ENCODE assay signal across 18 mouse cellular contexts in genomic region chr5:105619666-105620065, GRCm38 (mm10).
A peak's percentile ranks its signal among the peaks of the same experiment; 100 is the strongest.
DNase-seq lines count a peak whose midpoint lies in the region; ATAC-seq and TF ChIP-seq lines count a peak whose summit lies in the region.
"Had no signal": no experiment of that assay in that cellular context is flagged by ENCODE, and none has a peak within 500 bp of the region (broad histone marks: within the 10 kb centered on the region; RNA-seq: fewer than 3 reads in every experiment).

No protein-coding gene starts in this region.

- no peak overlapping the region for H3K4me3 ChIP-seq in heart, postnatal 0 days (ENCODE audit: low read depth, low read length)
- no peak overlapping the region for H3K4me3 ChIP-seq in heart, embryonic 11.5 days (ENCODE audit: low read depth, low read length)
- no peak overlapping the region for H3K4me3 ChIP-seq in liver, postnatal 0 days (ENCODE audit: low read depth, low read length)
- H3K4me3 ChIP-seq in liver, embryonic 11.5 days (ENCODE audit: low read depth, low read length), result no peak overlapping the region
- no peak overlapping the region for H3K4me3 ChIP-seq in E14TG2a.4 (replicated peaks; ENCODE audit: low read length)
- H3K4me3 ChIP-seq in brown adipose tissue, adult 24 weeks (ENCODE audit: insufficient read depth, low read depth, low read length), result no peak overlapping the region
- no peak overlapping the region for H3K4me3 ChIP-seq in forebrain, embryonic 12.5 days (replicated peaks)
- no peak overlapping the region for H3K4me3 ChIP-seq in cerebellum, adult 2 months (replicated peaks; ENCODE audit: insufficient read depth, low read depth, low read length)
- H3K4me3 ChIP-seq: forebrain, embryonic 10.5 days; hindbrain, embryonic 10.5 days; liver, embryonic 15.5 days had no signal

- peak overlapping the region; percentile 69; the same call in 1 of the 2 replicates for H3K27ac ChIP-seq in heart, postnatal 0 days (ENCODE audit: low read depth)
- no peak overlapping the region for H3K27ac ChIP-seq in heart, embryonic 11.5 days (ENCODE audit: low read depth, low read length)
- no peak overlapping the region for H3K27ac ChIP-seq in liver, postnatal 0 days (ENCODE audit: low read depth)
- no peak overlapping the region for H3K27ac ChIP-seq in liver, embryonic 11.5 days (ENCODE audit: low read depth, low read length)
- peak overlapping the region; percentile 84 for H3K27ac ChIP-seq in brown adipose tissue, adult 24 weeks (replicated peaks; ENCODE audit: low read depth, low read length)
- no peak overlapping the region for H3K27ac ChIP-seq in forebrain, embryonic 12.5 days
- no peak overlapping the region for H3K27ac ChIP-seq in cerebellum, adult 2 months (ENCODE audit: insufficient read depth, low read length)
- H3K27ac ChIP-seq: forebrain, embryonic 10.5 days; hindbrain, embryonic 10.5 days; liver, embryonic 15.5 days; macrophage had no signal

- no peak overlapping the region for H3K4me2 ChIP-seq in heart, postnatal 0 days (ENCODE audit: low read depth, low read length)
- no peak overlapping the region for H3K4me2 ChIP-seq in heart, embryonic 11.5 days
- H3K4me2 ChIP-seq in liver, postnatal 0 days (ENCODE audit: low read depth, low read length), result no peak overlapping the region
- H3K4me2 ChIP-seq in liver, embryonic 11.5 days, result no peak overlapping the region
- no peak overlapping the region for H3K4me2 ChIP-seq in forebrain, embryonic 12.5 days
- H3K4me2 ChIP-seq: liver, embryonic 15.5 days; midbrain, embryonic 11.5 days had no signal

- ATAC-seq in heart, postnatal 0 days (ENCODE audit: insufficient read depth, low read depth), result no peak
- no peak for ATAC-seq in heart, embryonic 11.5 days (replicated peaks; ENCODE audit: insufficient number of reproducible peaks, low FRiP score, low TSS enrichment)
- no peak for ATAC-seq in liver, postnatal 0 days
- ATAC-seq in liver, embryonic 11.5 days (replicated peaks; ENCODE audit: low FRiP score), result no peak
- ATAC-seq in forebrain, embryonic 12.5 days (ENCODE audit: low FRiP score), result no peak

- H3K4me1 ChIP-seq in heart, postnatal 0 days (ENCODE audit: control insufficient read depth, insufficient read depth), result 0 out of 2 replicates have a peak, but pooled peaks cover 2% of the 10 kb centered on the region
- 0 out of 2 replicates have a peak, but pooled peaks cover 7% of the 10 kb centered on the region for H3K4me1 ChIP-seq in heart, embryonic 11.5 days (ENCODE audit: control insufficient read depth, insufficient read depth, low read length)
- H3K4me1 ChIP-seq in liver, postnatal 0 days (ENCODE audit: insufficient read depth), result peaks cover 10% of the 10 kb centered on the region; the same call in 1 of the 2 replicates
- 0 out of 2 replicates have a peak, but pooled peaks cover 3% of the 10 kb centered on the region for H3K4me1 ChIP-seq in liver, embryonic 11.5 days (replicated peaks; ENCODE audit: control insufficient read depth, insufficient read depth, low read length)
- no peaks in the 10 kb centered on the region for H3K4me1 ChIP-seq in E14TG2a.4 (replicated peaks; ENCODE audit: low read depth, low read length)
- H3K4me1 ChIP-seq in brown adipose tissue, adult 24 weeks (ENCODE audit: control insufficient read depth, insufficient read depth, insufficient read length, low read length), result peaks cover 46% of the 10 kb centered on the region
- no peaks in the 10 kb centered on the region for H3K4me1 ChIP-seq in forebrain, embryonic 12.5 days
- no peaks in the 10 kb centered on the region for H3K4me1 ChIP-seq in cerebellum, adult 2 months (ENCODE audit: control insufficient read depth, insufficient read depth, low read length)
- H3K4me1 ChIP-seq: hindbrain, embryonic 10.5 days; liver, embryonic 15.5 days had no signal

- no peak overlapping the region for H3K9ac ChIP-seq in heart, postnatal 0 days (replicated peaks; ENCODE audit: low read depth, low read length)
- no peak overlapping the region for H3K9ac ChIP-seq in heart, embryonic 11.5 days (ENCODE audit: low read depth, low read length)
- no peak overlapping the region for H3K9ac ChIP-seq in liver, postnatal 0 days (replicated peaks)
- no peak overlapping the region for H3K9ac ChIP-seq in liver, embryonic 11.5 days (ENCODE audit: low read depth, low read length)
- H3K9ac ChIP-seq in forebrain, embryonic 12.5 days, result no peak overlapping the region
- H3K9ac ChIP-seq: liver, embryonic 15.5 days had no signal

- no peak for TF ChIP-seq CTCF in heart, postnatal 0 days (IDR thresholded peaks at IDR 0.05; ENCODE audit: low read depth)
- TF ChIP-seq CTCF in liver, postnatal 0 days (IDR thresholded peaks at IDR 0.05; ENCODE audit: low read depth), result peak; percentile 26; the same call in 1 of the 2 replicates
- peak; percentile 52 for TF ChIP-seq CTCF in E14TG2a.4 (conservative IDR thresholded peaks at IDR 0.05; ENCODE audit: low read length)
- TF ChIP-seq CTCF in cerebellum, adult 2 months (IDR thresholded peaks at IDR 0.05; ENCODE audit: borderline replicate concordance, insufficient read depth, low read depth, low read length), result no peak

- no peak for DNase-seq in heart, postnatal 0 days (ENCODE audit: low spot score)
- no peak for DNase-seq in liver, postnatal 0 days
- DNase-seq in liver, embryonic 11.5 days (ENCODE audit: low spot score), result no peak
- DNase-seq in cerebellum, adult 2 months, result no peak
- DNase-seq: adrenal gland, postnatal 14 days; cerebellum, adult 18-20 months; gastrocnemius, postnatal 14 days; right cerebral cortex, postnatal 25 days; thymus, adult 18-20 months had no signal

- no peaks in the 10 kb centered on the region for H3K36me3 ChIP-seq in heart, postnatal 0 days (replicated peaks; ENCODE audit: control insufficient read depth, insufficient read depth, low read length)
- H3K36me3 ChIP-seq in heart, embryonic 11.5 days (ENCODE audit: control insufficient read depth, insufficient read depth, low read length), result no peaks in the 10 kb centered on the region
- H3K36me3 ChIP-seq in liver, postnatal 0 days (replicated peaks; ENCODE audit: insufficient read depth, low read length), result no peaks in the 10 kb centered on the region
- no peaks in the 10 kb centered on the region for H3K36me3 ChIP-seq in liver, embryonic 11.5 days (ENCODE audit: control insufficient read depth, insufficient read depth, low read length)
- no peaks in the 10 kb centered on the region for H3K36me3 ChIP-seq in E14TG2a.4 (ENCODE audit: insufficient read depth, low read length)
- H3K36me3 ChIP-seq in forebrain, embryonic 12.5 days (replicated peaks), result no peaks in the 10 kb centered on the region
- H3K36me3 ChIP-seq: forebrain, embryonic 10.5 days; hindbrain, embryonic 10.5 days; liver, embryonic 15.5 days had no signal

- 81% methylated on average over 2 of the region's 2 CpGs for WGBS in heart, postnatal 0 days
- 80% methylated on average over 2 of the region's 2 CpGs for WGBS in heart, embryonic 11.5 days (ENCODE audit: insufficient replicate concordance)
- WGBS in liver, postnatal 0 days (ENCODE audit: insufficient replicate concordance), result 64% methylated on average over 2 of the region's 2 CpGs
- WGBS in liver, embryonic 11.5 days, result 78% methylated on average over 2 of the region's 2 CpGs
- 80% methylated on average over 2 of the region's 2 CpGs for WGBS in forebrain, embryonic 12.5 days
- 88% methylated on average over 2 of the region's 2 CpGs for WGBS in cerebellum, adult 2 months

- TF ChIP-seq EP300 in heart, postnatal 0 days (IDR thresholded peaks at IDR 0.05; ENCODE audit: low read depth), result no peak
- TF ChIP-seq EP300 in liver, postnatal 0 days (IDR thresholded peaks at IDR 0.05; ENCODE audit: low read depth), result no peak

- no peaks in the 10 kb centered on the region for H3K9me3 ChIP-seq in heart, postnatal 0 days (replicated peaks; ENCODE audit: control insufficient read depth, low read length)
- no peaks in the 10 kb centered on the region for H3K9me3 ChIP-seq in heart, embryonic 11.5 days (replicated peaks; ENCODE audit: control insufficient read depth, low read length)
- H3K9me3 ChIP-seq in liver, postnatal 0 days (ENCODE audit: low read length), result no peaks in the 10 kb centered on the region
- H3K9me3 ChIP-seq in liver, embryonic 11.5 days (ENCODE audit: control insufficient read depth, low read length), result no peaks in the 10 kb centered on the region
- peaks cover 8% of the 10 kb centered on the region; the same call in 1 of the 2 replicates for H3K9me3 ChIP-seq in E14TG2a.4 (ENCODE audit: low read length)
- H3K9me3 ChIP-seq in forebrain, embryonic 12.5 days, result no peaks in the 10 kb centered on the region
- H3K9me3 ChIP-seq: forebrain, embryonic 10.5 days; hindbrain, embryonic 10.5 days; liver, embryonic 15.5 days had no signal

- H3K27me3 ChIP-seq in heart, postnatal 0 days (ENCODE audit: control insufficient read depth, insufficient read depth, low read length), result no peaks in the 10 kb centered on the region
- H3K27me3 ChIP-seq in heart, embryonic 11.5 days (ENCODE audit: control insufficient read depth, insufficient read depth, low read length), result no peaks in the 10 kb centered on the region
- H3K27me3 ChIP-seq in liver, postnatal 0 days (ENCODE audit: insufficient read depth, low read length), result no peaks in the 10 kb centered on the region
- no peaks in the 10 kb centered on the region for H3K27me3 ChIP-seq in liver, embryonic 11.5 days (replicated peaks; ENCODE audit: control insufficient read depth, insufficient read depth, low read length)
- H3K27me3 ChIP-seq in E14TG2a.4 (ENCODE audit: insufficient read depth, low read length), result peaks cover 2% of the 10 kb centered on the region; the same call in 1 of the 2 replicates
- H3K27me3 ChIP-seq in forebrain, embryonic 12.5 days, result no peaks in the 10 kb centered on the region
- H3K27me3 ChIP-seq in cerebellum, adult 2 months (ENCODE audit: control insufficient read depth, insufficient read depth, low read length), result no peaks in the 10 kb centered on the region
- H3K27me3 ChIP-seq: liver, embryonic 15.5 days had no signal

- TF ChIP-seq POLR2A in cerebellum, adult 2 months (IDR thresholded peaks at IDR 0.05; ENCODE audit: borderline replicate concordance, insufficient read depth, low read length), result no peak

Comparison
In these comparisons a context has a peak if more than half of its experiments do, and no peak if none do; other contexts are left out.
1. H3K27ac ChIP-seq: peak in heart, postnatal 0 days (single experiment) and brown adipose tissue, adult 24 weeks (single experiment); none in heart, embryonic 11.5 days (single experiment), liver, postnatal 0 days (single experiment), liver, embryonic 11.5 days (single experiment), forebrain, embryonic 12.5 days (single experiment) and cerebellum, adult 2 months (single experiment).
2. CTCF ChIP-seq: peak in liver, postnatal 0 days (single experiment) and E14TG2a.4 (single experiment); none in heart, postnatal 0 days (single experiment) and cerebellum, adult 2 months (single experiment).